Mouse (Mus musculus) adrenal gland, postnatal 14 days (tissue): ENCODE results near the gene Mctp1. TPM values are rescaled to one million over a fixed set of nuclear protein-coding genes. Genes with fewer than 3 reads are reported as not detected.

Experiments
- DNase-seq: peaks from one replicate; pipeline ENCODE4 v3.0.0; 2021; ENCODE audit warnings: mixed read lengths
- total RNA-seq: library from RNA; stranded (reverse); gene quantifications from 2 replicates; pipeline ENCODE4 v1.2.3, GENCODE M21; 2021

Gene Mctp1
- total RNA-seq, 1 experiment from 2014 or later, result 1.8 TPM

DNA sequence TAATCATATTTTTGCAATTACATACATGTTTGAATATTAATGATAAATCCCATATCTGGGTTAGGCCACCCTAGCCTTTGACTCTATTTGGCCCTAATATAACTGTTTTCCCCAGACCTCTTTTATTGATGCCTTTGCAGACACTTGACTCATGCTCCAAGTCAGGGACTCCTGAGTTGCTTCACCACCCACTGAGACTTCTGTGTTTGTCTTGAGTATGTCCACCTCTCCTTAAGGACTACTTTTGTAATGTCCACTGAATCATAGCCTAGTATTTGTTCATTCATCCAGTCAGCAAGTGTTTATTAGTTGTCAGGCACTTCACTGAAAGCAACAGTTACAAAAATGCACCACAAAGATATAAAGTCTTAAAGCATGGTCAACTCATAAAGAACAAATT is 235.8 kb downstream of the Mctp1 start:
- DNase-seq, result no peak

GRCm38 (mm10) chr13:76620525-76620924 is 236.2 kb downstream of the Mctp1 start:
- DNase-seq, result no peak

DNA sequence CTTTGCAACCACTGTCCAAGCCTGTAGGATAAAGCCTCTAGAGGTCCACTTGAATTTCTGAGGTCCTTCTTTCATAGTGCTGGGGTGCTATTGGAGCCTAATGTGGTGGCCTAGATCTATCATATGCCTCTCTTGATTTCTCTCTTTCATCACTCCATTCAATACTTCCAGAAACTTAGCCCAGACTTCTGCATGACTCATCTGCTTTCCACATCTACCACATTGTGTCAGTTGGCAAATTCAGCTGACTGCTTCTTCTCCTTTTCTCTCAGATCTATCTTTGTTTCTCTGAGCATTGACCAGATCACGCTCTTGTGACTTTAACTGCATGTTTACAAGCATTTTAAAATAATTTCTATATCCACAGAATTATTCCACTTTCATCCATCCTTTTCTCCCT is 249.4 kb downstream of the Mctp1 start:
- no peak for DNase-seq

DNA sequence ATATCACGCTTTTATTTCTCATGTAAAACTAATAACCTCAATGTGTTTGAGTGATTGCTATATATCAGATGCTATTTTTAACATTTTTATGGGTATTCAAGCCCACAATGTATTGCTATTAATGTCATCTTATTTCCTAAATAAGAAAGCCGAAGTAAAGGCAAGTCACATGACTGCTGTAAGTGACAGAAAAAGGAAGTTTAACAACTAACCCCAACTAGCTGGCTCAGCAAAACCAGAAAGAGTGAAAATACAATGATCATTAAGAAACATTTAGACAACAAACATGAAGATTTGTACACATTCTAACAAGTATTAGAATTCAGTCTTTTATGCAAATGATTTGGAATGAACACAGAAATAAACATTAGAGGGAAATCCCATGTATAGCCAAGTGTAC is 253.9 kb downstream of the Mctp1 start:
- no peak for DNase-seq

GRCm38 (mm10) chr13:76659523-76659922 is 275.2 kb downstream of the Mctp1 start:
- DNase-seq, result no peak

DNA sequence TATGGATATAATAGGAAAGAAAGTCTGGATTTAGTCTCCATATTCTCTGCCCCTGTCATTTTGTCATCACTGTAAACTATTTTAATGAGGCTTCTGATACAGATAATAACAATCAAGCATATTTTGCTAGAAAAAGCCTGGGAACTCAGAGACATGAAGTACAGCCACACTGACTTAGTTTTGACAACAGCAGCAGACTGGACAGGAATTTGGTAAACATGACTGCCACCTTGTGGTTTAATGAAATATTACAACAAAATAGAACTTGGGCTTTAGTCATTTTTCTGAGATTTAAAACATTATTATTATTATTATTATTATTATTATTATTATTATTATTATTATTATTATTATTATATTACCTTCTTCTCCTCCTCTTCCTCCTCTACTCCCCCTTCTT is 297.0 kb downstream of the Mctp1 start:
- DNase-seq, result no peak

DNA sequence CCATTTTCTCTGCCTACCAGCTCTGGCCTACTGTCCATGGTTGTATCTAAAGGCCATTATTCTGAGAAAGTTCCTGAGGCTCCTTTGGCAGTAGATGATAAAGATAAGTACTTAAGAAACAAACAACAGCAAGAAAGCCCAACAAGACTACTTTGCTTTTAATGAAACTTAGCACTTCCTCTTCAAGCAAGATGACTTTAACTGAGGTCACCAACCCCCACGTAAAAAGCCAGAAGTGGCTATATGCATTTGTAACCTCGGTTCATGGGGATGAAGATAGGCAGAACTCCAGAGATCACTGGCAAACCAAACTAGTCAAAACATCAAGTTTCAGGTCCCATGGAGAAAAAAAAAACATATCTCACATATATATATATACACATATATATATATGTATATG is 305.0 kb downstream of the Mctp1 start:
- DNase-seq, result no peak

DNA sequence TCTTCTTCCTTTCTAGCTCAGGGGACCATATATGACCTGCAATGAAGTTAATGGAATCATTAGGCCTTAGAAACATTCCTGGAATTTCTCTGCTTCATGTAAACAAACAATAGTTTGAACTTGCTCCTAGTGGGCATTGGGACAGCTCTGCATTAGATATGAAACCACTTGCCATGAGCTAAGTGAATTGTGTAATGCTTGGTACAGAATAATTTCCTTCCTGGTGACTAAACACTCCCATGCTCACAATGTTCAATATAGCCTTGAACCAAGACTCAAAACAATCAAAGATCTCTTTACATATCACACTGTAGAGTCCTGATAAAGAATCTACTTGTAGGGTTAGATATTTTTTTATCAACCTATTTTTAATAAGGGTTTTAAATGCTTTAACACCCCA is 305.8 kb downstream of the Mctp1 start:
- no peak for DNase-seq

DNA sequence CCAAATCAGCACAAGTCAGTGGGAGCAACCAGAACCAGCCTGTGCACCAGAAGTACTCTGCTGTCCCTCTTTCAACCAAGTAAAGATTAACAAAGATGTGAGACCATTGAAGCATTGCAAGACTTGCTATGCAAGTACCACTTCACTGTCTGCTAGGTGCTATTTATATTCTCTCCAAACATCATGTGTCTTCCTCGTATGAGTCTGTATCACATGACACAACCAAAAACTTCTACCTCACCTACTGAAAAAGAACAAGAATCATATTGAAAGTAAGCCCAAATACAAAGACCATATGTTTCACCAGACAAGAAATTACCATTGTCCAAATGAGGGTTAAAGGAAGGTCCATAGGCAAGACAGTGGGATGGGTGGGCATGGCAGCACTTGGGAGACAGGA is 306.4 kb downstream of the Mctp1 start:
- DNase-seq, result no peak

- no peak for DNase-seq
Measured at GRCm38 (mm10) chr13:76734013-76734412, 349.7 kb downstream of the Mctp1 start.

DNA sequence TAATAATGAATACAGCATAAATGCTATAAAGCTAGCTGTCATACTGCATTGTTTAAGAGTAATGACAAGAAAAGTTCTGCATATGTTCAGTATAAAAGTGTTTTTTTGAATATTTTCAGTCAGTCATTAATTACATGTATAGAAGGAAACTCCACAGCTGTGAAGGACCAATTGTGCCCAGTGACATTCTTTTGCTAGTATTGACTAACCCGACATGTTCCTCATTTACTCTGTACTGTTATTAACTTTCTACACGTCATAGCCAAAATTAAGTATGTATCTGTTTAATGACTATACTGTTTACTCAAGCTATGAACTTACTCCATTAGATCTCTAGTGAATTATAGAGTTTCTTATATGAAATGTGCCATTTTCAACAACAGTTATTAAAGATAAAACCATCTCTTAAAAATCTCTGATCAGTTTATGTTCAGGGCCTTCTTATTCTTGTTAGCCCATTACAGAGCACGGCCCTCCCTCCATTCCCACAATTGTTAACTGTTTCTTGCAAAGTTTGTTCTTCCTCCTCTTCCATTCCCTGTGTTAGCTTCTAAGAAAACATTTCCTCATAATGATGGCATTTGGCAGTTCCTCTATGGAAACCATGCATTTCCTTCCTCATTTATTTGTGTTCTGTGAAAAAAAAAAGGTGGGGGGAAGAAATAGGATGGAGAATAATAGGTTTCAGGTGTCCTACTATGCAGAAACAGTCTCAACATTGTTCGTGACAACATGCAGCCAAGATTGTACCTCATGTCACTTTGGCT is 366.5 kb downstream of the Mctp1 start:
- no peak for DNase-seq

DNA sequence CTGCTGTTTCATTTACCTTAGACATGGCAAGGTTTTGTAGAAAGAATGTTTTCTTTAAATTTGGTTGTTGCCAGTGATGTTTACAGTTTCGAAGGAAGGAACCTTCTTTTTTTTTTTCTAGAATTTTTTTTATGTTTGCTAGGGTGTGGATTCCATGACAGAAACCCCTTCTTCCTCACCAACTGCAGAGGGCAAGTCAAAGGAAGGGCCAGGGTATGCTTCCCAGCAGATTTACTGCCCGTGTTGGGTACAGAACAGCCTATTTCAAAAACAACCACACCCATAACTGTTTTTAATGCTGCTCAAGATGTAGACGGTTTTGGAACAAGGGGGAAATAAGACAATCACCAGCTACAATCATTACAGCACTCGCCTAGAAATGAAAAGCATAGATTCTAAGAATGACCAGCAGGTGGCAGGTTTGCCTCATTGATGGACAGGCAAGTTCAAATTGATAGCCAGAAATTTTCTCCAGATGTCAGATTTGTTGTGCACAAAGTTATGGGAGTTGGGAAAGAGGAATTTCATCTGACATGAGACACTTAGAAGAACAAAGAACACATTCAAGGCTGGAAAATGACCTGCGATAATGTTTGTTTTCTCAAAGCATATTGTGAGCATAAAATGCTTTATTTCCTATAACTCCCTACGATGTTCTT is 375.6 kb downstream of the Mctp1 start:
- peak; percentile 47 for DNase-seq

DNA sequence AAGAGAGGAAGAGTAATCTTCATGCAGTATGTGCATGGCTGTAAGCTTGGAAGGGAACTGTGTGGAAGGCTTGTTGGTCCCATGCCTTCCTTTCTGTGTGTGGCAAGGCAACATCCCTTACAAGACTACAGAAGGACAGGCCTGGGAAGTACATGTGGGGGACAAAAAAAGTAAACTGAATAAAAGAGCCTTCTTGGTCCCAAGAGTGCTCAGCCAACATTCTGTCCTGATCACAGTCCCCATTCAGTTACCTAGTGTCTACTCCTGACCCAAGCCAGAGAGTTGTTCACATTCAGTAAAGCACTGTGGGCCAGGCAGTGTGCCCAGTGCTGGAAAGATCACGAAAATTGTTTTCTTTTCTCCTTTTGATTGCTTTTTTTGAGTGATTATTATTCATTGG is 415.3 kb downstream of the Mctp1 start:
- DNase-seq, result no peak

DNA sequence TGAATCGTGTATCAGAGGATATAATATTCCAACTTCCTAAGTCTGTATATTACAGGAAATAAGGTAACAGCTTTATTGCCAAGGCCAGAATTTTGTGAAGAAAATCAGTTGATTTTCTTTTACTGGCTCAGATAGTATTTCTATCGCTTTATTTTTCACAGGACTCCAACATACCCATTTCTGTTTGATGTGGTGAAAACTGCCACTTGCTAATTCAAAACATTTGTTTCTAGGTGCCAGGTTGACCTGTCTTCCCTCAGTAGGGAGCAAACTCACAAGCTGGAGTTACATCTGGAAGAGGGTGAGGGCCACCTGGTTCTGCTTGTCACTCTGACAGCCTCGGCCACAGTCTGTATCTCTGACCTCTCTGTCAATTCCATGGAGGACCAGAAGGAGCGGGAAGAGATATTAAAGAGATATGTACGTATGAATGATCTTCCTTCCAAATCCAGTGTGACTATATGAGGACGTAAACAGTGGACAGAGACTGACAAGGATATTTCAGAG is 416.8 kb downstream of the Mctp1 start:
- DNase-seq, result no peak

DNA sequence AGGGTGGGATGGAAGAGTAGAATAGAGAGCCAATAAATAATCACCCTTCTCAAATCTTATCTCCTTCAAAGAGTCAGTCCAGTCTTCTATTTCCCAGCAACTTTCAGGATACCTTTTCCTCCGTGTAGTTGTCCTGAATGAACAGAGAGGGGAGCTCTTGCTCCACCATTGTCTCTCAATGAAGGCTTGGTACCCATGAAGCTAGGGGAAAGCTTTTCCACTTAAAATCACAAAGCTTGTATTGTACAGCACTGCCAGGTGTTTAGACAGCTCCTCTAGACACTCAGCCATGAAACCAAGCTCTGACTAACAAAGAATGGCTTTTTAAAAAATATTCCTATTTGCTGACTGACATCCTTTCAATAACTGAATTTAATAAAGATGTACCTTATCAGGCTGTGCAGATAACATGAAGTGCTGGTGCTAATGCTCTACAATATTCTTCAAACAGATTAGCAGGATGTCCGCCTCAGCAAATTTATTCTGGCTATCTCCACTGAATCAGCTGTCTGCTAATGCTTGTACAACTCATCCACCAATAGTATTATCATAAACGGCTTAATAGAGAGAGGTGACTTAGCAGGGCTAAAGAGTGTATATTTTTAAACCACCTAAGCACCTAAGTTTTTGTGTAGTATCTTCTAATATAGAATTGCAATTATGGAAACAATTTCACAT is 417.9 kb downstream of the Mctp1 start:
- DNase-seq, result peak; percentile 4

DNA sequence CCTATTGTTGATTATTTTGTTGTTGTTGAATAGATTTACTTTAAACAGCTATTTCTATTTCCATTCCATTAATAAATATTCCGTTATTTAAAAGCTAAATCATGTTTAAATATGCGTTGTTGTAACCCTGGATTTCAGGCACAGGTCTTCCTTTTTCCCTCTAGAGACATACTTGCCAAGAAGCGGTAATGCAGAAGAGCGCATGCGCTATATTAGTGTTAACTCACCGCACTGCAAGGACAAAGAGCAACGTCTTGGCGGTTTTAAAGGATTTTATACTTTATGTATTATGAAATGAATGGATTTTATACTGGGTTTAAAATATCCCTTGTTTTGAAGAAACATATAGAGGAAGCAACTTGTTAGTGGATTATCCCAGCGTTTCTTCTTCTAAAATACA is 418.6 kb downstream of the Mctp1 start:
- DNase-seq, result no peak

GRCm38 (mm10) chr13:76803799-76804198 is 419.5 kb downstream of the Mctp1 start:
- no peak for DNase-seq

- no peak for DNase-seq
Measured at GRCm38 (mm10) chr13:76808871-76809390, 424.6 kb downstream of the Mctp1 start.

DNA sequence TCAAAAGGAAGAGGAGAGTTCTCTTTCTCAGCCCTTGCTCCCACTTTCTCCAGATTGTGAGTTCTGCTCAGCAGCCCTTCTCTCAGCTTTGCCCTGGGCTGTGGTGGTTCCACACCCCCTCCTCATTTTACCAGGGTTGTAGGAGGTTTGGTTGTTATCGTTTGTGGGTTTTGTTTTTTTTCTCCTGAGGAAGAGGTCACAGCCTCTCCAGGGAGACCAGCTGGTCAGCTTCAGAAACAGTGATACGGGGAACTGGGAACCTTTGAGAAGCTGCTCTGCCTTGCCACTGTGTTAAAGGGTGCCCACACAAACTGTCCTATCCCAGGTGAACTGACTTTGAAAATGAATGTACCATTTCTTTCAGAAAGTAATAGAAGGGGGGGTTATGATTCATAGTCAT is 425.5 kb downstream of the Mctp1 start:
- no peak for DNase-seq

DNA sequence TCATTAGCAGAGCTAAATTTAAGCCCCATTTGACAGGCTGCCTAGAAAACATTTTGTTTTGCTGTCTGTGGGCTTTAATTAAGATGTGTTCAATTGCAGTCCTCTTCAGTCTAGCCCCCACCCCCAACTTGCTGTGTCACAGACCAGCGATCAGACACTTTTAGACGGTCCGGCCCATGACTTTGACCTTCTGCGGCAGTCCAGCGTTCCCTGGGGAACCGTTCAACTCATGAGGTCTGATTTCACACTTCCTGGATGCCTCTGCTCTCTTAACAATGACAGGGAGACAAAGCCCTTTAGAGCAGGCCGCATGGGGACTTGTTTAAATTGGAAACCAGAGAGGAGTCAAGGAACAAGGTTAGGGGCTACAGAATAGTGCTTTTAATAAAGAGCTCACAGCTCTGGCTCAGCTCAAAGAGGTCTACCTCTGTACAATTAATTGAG is 426.2 kb downstream of the Mctp1 start:
- DNase-seq, result peak; percentile 32

DNA sequence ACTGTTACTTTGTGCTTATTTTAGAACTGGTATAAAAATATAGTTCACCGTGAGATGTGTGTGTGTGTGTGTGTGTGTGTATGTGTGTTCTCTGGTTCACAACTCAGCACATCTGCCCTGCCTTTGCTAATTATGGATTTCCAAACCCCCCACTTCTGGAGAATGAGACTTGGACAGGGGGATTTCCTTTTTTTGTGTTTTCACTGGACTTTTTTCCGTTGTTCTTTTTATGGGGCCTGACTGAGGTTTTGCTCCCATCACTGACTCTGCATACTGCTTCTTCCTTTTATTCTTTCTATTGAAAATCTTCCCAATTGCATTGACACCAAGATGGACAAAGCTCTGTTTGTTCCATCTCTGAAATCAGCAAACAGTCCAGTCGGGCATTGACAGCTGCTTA is 438.7 kb downstream of the Mctp1 start:
- no peak for DNase-seq

DNA sequence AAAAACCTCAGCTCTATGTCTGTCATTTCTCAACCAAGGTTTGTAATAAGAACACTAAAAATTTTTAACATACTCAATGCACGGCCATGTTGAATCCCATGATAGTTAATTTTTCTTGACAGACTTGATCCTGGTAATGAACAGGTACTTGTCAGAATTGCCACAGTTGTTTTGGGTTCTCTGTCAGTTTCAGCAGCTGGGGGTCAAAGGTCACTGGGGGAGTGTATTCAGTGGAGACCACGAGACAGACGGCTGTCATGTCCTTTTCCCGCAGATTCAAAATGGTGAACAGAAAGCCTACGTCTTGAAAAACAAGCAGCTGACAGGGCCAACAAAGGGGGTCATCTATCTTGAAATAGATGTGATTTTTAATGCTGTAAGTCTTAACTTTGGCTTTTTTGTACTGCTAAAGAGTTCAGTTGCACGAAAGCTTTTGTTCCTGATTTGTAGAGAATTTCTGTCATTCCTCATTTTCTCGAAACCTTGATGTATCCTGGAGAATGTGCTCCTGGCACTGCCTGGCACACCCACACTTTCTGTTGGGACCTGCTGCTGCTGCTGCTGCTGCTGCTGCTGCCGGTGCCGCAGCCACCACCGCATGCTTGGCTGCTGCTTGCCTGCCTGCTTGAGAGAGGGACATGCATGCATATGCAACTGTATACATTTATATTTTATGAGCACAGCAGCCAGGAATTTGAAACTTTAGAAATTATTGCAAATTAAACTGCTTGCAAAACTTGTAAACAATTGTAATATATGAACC is 440.8 kb downstream of the Mctp1 start:
- DNase-seq, result no peak
